Mouse (Mus musculus) adrenal gland, postnatal 25 days (tissue): ENCODE measurements at regions not wholly inside any gene's neighbourhood (a gene's known extent, or its start where the extent isn't known, plus 50 kb on each side); places are given as distances from the start of the nearest gene placed in this dataset.
A peak's percentile ranks its signal among the peaks of the same experiment; 100 is the strongest.

Source experiments
- DNase-seq: peaks from one replicate; pipeline ENCODE4 v3.0.0; 2021; ENCODE audit warnings: mixed read lengths

DNA sequence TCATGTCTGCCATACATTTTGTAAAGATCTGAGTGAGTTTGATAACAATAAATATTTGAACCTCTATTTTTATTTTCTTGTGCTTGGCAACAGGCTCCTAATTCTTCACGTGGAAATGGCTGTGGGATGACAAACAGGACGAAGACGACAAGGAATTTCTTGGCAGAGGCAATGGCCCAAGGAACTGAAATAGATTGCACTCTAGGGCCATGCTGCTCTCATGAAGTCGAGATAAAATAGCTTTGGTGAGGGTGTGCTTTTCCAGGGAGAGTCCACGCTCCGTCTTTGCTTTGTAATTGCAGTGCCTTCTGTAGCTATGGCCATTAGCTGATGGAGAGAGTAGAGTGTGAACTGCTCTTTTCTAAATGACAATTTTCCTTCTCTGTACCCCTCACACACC, 50.9 kb upstream of the 1810046K07Rik start:
- no peak for DNase-seq

DNA sequence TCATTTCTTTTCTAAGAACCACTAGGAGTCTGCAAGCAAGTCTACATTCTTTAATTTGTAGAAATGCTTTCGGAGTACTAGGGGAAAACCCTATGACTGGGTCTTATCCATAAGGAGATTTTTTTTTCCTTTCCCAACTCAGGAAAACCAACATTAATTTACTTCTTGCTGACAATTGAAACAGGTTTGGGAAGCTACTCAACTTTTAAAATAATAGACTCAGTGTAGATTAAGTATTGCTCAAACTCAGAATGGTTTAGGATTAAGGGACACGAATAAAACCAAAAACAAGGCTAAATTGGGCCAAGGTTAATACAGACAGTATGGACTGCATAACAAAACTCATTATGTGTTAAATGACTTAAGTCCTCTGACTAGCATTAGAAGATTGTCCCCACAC, 65.2 kb upstream of the 1810046K07Rik start:
- DNase-seq, result no peak

DNA sequence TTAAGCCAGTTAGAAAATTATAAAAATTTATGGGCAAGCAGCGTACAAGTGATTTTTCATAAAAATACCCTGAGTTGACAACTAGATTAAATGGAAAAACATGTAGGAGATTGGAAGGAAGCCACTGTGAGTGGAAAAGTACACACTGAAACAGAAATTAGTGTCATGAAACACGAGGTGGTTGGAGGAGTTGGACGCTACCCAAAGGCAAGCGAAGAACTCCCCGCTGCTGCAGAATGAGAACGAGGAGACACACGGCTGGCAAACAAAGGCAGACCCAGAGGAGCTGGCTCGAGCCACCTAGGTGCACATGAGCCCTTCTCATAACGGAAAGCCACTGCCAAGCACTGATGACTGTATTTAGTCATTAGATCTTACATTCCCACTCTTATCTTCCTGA, 65.7 kb upstream of the 1810046K07Rik start:
- peak; percentile 22 for DNase-seq

DNA sequence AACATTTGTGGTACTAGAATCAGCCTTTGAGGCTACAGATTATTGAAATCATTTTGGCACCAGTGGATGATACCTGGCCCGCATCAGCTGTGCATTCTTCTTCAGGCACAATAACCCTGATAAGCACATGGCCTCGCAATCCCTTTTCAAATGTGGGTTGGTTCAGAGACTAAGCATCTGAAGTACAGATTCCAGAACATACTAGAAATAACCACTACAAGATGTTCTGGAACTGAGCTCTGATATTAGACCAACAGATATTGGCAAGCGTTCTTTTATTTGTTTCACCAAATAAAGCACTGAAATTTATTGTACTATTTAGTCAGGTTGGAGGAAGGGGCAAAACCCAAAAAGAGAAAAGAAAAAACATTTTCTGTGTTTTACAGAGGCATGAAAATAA, 68.1 kb upstream of the 1810046K07Rik start:
- DNase-seq, result no peak

DNA sequence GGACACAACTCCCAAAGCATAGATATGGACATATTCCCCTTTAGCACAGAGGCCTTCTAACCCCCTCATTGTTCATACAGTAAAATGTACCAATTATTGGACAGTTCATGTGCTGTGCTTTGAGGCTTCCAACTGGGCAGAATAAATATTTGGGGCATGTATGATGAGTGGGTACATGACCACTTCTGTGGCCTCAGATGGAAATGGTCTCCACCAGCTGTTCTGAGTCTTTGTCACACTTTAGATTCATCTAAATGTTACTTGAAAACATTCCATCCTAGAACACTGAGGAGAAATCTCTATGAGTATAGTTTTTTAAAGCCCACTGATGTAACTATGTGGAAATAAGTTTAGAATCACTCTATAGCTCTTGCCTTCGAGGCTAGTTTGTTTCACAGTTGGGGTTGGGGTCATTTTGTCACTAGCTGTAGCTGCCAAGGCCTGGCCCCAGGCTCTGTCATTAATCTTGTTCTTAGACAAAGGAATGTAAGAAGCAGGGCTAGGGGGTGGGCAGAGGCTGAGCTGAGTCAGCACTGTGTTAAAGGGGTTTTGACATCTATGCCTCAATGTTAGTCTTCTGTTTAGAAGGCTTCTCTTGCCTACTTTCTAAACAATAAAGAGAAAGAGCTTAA, 69.0 kb upstream of the 1810046K07Rik start:
- DNase-seq, result no peak

DNA sequence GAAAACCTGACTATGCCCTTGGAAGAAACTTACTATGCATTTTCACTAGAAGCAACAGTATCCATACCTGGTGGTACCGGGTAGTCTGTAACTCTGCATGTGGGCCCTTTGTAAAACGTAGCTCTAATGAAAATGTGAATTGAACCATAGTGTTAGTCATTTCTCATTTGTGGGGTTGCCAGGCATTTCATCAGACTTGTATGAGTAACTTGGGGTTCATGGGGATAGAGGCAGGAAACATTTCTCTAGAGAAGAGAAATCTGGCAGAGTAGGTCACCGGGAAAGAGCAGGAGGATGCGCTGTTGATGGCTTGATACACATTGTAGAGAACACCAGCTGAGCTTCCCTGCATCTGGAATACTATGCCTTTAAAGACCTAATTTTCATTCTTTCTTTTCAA, 70.2 kb upstream of the 1810046K07Rik start:
- DNase-seq, result no peak

DNA sequence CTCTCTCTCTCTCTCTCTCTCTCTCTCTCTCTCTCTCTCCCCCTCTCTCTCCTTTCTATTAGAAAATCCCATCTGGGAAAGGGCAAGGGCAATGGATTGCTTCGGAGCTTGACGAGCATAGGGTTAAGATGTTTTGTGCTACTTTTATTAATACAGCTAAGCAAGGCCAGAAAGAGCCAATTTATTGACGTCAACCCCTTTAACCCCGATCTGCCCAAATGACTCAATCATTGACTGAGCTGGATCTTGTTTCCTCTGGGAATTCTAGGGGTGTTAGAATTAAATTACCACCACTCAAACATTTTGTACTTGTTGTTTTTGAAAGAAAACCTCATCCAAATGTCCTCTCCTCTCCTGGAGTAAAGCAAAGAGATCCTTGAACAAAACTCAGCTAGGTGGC, 70.6 kb upstream of the 1810046K07Rik start:
- DNase-seq, result no peak

DNA sequence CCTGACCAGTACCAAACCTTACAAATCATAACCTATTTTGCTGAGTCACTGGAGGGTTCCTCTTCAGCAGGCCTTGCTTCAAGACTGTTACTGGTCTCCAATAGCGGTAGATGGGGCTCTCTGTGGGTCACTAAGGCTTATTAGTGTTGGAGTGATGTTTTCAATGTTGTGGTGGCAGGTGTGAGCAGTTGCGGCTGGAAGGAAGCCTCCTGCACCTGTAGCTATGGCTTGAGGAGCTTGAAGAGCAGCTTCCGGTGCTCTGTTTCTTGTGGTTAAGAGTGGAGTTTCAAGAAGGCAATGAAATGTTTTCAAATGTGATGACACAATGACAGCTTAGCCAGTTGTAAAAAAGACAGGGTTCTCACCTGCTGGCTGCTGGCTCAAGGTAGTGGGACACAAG, 73.1 kb upstream of the 1810046K07Rik start:
- DNase-seq, result no peak

DNA sequence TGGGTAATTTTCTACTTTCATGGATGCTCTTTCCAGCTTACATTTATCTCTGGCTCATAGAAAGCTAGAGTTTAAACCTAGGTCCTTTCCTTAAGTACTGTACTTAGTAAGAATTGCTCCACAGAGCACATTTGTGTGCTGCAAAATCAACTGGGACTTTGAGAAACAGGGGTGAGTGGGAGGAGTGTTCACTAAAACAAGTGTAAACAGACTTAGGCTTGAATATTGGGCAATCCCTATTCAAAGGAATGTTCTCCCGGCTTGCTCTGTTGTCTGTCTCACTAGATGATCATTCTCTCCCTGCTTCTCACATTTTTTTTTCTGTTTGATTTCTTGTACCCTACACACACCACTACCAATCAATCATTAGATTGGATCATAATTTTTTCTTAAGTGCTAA, 79.3 kb upstream of the 1810046K07Rik start:
- no peak for DNase-seq

DNA sequence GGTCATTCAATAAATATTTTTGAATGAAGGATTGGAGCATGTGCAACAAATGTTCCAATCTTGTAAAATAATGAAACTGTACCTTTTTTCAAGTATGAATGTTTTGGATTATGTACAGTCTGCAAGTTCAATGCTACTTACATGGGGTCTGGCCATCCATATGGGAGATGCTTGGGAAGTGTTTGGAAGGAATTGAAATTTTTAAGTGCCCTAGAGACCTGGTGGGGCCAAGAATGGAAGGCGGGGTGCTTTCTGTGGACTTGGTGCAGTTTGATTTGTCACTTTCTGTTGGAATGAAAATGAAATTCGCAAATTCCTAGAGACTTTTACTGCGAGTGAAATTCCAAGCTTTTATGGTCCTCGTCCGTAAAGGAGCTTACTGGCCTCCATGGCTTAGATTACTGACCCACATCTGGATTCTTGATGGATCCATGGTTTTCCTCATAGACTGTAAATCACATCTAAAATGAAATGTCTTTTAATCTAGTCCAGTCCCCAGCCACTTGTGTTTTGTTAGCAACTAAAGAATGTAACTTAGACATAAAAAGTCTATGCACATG, 90.3 kb upstream of the 1810046K07Rik start:
- DNase-seq, result no peak

DNA sequence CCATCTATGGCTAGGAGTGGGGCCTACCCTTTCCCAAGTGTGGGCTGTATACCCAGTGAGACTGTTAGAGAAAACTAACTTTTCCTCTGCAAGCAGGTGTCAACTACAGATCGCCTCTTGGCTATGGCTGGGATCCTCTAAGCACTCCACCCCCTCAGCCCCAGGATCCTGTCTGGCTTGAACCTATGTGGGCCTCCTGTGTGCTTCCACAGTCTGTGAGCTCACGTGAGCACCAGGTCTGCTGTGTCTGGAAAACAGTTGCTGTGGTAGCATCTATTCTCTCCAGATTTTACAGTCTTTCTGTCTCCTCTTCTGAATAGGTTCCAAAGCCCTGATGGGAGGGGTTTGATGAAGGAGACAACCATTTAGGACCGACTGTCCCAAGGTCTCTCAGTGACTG, 93.8 kb upstream of the 1810046K07Rik start:
- DNase-seq, result no peak

DNA sequence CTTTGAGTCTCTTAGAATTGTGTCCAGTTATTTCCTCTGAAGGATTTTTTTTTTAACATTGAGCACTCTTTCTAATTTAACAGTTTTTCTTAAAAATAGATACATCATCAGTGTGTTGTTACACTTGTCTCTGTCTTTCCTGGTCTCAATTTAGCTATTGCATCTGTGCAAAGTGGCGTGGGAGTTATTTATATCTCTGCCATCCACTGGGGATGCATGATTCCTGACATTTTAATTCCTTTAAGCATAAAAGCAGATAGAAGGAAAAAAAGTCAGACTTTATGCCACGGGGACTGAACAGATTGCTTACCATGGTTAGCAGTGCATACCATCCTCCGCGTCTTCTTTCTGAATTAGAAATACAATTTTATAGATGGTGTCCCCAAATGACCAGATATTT, 94.6 kb upstream of the 1810046K07Rik start:
- no peak for DNase-seq

DNA sequence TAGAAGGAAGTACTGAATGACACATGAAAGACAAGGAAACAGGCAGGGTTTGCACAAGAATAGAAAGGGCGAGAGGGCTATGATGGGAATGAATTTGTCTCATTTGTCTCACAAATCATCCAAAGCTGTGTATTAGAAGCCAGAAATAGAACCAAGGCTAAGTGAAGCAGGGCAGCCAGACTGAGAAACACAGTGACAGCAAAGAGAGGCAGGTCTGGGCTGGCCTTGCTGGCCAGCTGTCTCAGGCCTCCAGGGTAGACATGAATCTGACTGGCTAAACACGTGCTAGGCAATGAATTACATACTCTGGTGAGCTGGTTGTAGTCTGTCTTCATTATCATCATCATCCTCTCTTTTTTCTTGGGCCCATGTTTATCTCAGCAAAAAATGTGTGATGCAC, 101.7 kb upstream of the 1810046K07Rik start:
- peak; percentile 21 for DNase-seq

DNA sequence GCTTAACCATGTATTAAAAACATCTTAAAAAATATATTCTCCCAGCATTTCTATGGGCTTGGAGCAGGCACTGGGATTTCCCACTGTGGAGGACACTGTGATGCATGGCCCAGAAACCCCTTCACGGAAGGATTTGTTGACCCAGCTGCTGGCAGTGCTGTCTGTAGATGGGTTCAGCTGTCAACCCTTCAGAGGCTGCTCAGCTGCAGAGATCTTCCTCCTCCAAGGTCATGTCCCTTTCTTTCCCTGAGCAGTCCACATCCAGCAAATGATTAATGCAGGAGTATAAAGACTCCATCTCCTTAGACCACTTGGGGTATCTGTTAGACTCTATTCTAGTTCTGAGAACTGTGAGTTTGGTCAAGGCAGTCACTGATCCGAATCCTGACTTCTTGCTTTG, 108.4 kb upstream of the 1810046K07Rik start:
- DNase-seq, result no peak

DNA sequence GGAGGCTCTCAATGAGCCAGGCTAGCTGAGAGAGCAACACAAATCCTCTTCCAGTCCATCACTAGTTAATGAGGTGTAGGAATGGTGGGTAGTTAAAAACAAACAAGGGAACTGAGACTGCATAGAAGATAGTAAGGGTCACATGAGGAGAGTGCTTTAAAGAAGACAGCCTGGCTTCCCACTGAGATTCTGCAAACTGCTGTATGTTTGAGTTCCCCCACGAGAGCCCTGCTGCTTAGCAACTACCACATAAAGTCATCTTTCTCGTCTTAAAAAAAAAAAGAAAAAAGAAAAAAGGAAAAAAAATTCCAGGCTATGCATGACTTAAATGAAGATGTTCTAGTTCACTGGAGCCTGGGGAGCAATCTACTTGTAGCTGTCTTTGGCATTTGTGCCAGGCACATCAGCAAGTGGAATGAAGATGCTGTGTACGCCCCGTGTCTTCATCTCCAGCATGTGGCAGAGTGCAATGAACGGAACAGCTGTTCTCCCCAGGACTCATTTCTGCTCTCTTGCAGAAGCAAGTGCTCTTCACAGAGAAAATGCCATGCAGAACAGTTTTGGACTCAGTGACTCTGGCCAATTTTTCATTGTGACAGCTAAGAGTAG, 113.2 kb upstream of the 1810046K07Rik start:
- no peak for DNase-seq

DNA sequence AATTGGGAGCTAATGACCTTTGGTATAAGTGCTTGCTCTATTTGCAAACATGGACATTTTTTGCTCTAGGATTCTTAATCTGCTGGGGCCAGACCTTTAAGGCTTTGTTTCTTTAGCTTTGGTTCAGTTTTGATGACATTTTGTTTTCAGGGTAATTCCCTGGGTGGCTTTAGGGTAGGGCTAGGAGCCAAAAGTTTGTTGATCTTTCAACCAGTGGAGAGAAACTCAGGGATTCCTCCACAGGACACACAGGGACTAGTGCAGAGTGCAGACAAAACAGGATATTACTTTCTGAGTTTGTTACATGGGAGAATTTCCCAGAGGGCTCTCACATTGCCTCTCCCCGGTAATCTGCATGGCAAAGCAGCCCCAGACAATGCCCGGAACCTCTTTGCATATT, 127.0 kb upstream of the 1810046K07Rik start:
- no peak for DNase-seq

DNA sequence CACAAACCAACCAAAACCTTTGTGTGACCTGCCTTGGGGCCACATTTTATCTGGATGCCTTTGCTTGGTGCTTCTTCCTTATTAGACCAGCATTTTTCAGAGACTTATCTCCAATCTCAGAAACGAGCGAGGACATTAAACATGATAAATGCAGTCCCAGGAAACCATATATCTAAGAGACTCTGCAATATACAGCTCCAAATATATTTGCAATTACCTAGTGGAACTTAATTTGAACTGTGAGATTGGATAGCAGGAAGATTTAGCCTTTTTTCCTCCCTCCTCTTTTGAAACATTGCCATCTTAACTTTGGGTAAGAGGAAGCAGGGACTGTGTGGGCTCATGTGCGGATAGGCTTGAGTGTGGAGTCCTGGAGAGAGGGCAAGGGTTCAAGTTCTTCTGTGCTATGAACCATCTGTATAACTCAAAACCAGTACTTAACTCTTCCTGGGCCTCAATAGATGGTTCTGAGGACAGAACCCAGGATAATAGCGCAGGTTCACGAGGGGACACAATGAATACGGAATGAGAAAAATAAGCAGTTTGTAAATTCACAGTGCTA, 133.8 kb upstream of the 1810046K07Rik start:
- DNase-seq, result no peak

DNA sequence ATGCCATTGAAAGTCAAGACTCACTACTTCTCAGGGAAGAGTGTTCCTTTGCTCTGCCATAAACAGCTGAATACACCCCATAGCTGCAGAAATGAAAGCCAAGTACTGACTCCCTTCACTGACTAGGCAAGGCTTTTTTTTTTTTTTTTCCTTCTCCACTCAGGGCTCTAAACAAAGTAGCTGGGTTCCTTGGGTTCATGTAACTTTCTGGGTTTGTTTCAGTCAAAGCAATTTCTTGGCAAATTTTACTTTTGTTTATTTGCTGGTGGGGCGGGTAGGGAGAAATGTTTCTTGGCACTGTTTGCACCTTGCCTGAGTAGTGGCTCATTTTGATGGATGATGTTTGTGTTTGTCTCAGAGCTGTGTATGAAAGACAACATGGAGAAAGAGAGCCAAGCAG, 141.3 kb upstream of the 1810046K07Rik start:
- no peak for DNase-seq

DNA sequence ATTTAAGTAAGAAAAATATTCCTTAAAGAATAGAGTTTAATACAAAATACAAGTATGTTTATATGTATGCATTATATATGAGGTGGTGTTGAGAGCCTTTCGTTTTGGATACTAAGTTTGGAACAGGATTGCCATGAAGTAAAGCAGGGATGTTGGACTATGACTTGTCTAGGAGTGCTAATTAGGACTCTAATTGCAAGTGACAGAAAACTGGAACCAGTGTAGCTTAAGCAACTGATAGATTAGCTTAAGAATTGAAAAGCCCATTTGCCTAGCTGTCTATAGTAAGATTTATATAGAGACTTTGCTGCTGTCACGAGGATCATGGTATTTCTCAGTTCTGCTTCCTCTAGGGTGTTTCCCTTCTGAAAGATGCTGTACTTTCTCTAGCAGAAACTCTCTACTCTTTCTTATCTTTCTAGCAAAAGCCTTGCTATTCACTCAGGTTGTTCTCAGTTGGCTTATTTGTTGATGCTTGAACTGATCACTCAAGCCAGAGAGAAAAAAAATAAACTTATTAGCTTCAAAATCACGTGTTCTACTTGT, 147.9 kb upstream of the 1810046K07Rik start:
- no peak for DNase-seq

DNA sequence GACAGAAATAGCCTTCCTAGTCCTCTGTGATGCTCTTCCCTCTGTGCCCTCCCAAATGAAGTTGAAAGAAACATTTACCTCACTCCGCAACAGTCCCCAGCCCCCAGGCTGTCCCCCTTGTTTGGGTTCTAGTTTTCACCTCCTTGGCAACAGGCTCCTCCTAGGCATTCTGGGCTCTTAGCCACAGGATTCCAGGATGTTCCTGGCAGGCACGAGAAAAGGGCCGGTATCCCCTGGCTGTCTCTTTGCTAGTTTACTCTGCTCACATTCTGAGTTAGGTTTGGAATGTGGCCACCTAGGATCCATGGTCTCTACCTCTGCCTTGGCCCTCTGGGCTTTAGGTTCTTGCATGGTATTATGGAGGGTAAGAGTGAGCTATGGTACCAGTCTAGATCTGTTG, 159.1 kb upstream of the 1810046K07Rik start:
- DNase-seq, result no peak

DNA sequence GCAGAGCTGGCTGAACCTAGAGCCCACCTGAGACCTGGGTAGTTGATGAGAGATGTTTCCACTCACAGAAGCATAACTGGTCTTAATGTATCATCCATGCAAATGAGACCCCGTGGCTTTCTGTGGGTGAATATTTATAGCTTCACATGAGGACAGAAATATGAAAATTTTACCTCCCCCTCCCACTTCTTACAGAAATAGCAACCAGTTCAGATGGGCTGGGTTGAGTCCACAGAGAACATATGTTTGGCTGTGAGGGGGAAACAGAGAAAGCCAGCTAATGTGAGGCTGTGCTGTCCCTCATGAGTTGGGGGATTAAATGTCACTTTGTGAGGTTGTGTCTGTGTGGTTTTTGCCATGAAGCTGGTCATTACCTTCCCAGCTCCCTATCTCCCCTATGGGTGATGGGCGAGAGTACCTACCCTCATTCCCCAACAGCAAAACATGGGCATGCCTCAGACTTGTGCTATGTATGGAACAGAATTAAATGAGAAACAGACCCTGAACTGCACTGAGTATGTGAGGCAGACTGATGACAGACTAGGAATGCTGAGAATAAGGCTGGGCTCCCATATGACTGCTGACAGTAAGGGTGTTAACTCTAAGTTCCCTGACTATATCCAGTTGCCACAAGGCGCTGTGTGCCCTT, 178.7 kb upstream of the 1810046K07Rik start:
- DNase-seq, result no peak

DNA sequence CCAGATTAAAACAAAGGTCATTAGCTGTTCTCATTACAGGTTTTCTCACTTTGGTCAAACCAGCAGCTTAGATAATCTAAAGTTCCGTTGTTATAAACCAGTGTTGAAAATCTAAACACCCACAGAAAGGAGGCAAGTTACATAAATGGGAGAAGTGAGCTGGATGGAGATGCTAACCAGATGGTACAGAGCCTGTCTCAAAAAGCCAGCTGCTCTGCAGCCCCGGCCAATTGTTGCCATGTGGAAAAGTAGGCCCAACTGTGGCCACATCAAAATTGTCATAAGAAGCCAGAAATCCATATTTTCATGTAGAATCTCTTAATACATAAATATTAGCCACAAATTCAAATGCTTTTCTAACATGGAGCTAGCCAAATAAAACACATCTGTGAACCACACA, 188.9 kb upstream of the 1810046K07Rik start:
- no peak for DNase-seq

DNA sequence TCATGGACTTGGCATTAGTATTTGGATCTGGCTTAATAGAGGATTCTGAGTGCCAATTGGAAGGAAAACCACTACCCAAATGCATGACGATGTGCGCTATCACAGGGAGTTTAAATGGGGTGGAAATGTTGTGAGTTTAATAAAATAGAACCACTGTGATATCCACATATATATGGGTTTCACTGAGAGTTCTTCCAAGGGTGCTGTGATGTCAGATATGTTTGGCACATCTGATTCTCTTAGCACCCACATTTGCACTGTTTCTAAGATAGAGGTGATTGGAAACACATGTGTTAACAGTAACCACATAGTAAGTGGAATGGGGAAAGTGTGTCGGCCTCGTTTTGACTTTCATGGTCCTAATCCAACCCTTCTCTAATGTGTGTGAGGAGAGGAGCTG, 189.7 kb upstream of the 1810046K07Rik start:
- DNase-seq, result no peak
